Mouse (Mus musculus) kidney, embryonic 15.5 days (tissue): ENCODE measurements around the gene Mkrn2os. TPM values are rescaled to one million over a fixed set of nuclear protein-coding genes. Genes with fewer than 3 reads are reported as not detected.

Experiments used
- ATAC-seq: fragments of 200-750 bp; cut with Nextera tagmentation; replicated peaks from 2 replicates; pipeline ENCODE4 v1.8.0; 2017; ENCODE audit warnings: moderate TSS enrichment; ENCODE audit not compliant: low FRiP score
- H3K27ac ChIP-seq: fragments of 300-500 bp; sonication (generic); 2 replicates; pipeline ENCODE4 v1.5.1; 2015; ENCODE audit warnings: mild to moderate bottlenecking, inconsistent platforms
- H3K27me3 ChIP-seq: fragments of 300-500 bp; sonication (generic); 2 replicates; pipeline ENCODE4 v1.6.1; 2015; ENCODE audit warnings: inconsistent platforms
- H3K36me3 ChIP-seq: fragments of 300-500 bp; sonication (generic); 2 replicates; pipeline ENCODE4 v1.6.1; 2015; ENCODE audit warnings: inconsistent platforms
- H3K4me1 ChIP-seq: fragments of 300-500 bp; sonication (generic); 2 replicates; pipeline ENCODE4 v1.6.1; 2015; ENCODE audit warnings: inconsistent platforms
- H3K4me2 ChIP-seq: fragments of 300-500 bp; sonication (generic); 2 replicates; pipeline ENCODE4 v1.6.1; 2015; ENCODE audit warnings: moderate library complexity, mild to moderate bottlenecking, inconsistent platforms
- H3K4me3 ChIP-seq: fragments of 300-500 bp; sonication (generic); replicated peaks from 2 replicates; pipeline ENCODE4 v1.5.1; 2015; ENCODE audit warnings: mild to moderate bottlenecking, inconsistent platforms
- H3K9ac ChIP-seq: fragments of 300-500 bp; sonication (generic); 2 replicates; pipeline ENCODE4 v1.6.1; 2015; ENCODE audit warnings: mild to moderate bottlenecking, inconsistent platforms
- H3K9me3 ChIP-seq: fragments of 300-500 bp; sonication (generic); replicated peaks from 2 replicates; pipeline ENCODE4 v1.6.1; 2016; ENCODE audit warnings: inconsistent platforms
- WGBS: fragments of 180-500 bp; shearing (Covaris S2); methylation state at CpG from one replicate; pipeline ENCODE4 v1.1.7; 2015; ENCODE audit warnings: mixed read lengths; 5-methylcytosine and 5-hydroxymethylcytosine counted together
- polyA plus RNA-seq: library from polyadenylated mRNA; unstranded; fragments of >200 nt; fragmentation: Nextera tagmentation; extraction: Ambion mirVana; gene quantifications from 2 replicates; pipeline ENCODE4 v1.2.1, GENCODE M21; 2015

The Mkrn2os gene
- polyA plus RNA-seq, 1 experiment from 2014 or later = 3.5 TPM

- 23% methylated on average over 26 of the region's 26 CpGs for WGBS
- ATAC-seq = peak; percentile 91
- no peak overlapping the region for H3K27ac ChIP-seq
Observed at GRCm38 (mm10) chr6:115538645-115539429, 53.5 kb downstream of the Mkrn2os start.

GRCm38 (mm10) chr6:115536169-115536568 is 56.2 kb downstream of the Mkrn2os start:
- Histone ChIP-seq H3K9ac (no peak overlapping the region), H3K27me3 (no peaks in the 10 kb centered on the region), H3K27ac (no peak overlapping the region), H3K9me3 (no peaks in the 10 kb centered on the region), H3K4me1 (peaks cover 12% of the 10 kb centered on the region; the same call in 1 of the 2 replicates), H3K4me2 (no peak overlapping the region), H3K4me3 (no peak overlapping the region), H3K36me3 (no peaks in the 10 kb centered on the region)
- ATAC-seq = no peak
- 88% methylated on average over 4 of the region's 4 CpGs for WGBS

More at GRCm38 (mm10) chr6:115538645-115539429, 53.5 kb downstream of the Mkrn2os start:
- peak overlapping the region; percentile 29 for H3K4me3 ChIP-seq
- peaks cover 24% of the 10 kb centered on the region for H3K4me1 ChIP-seq
- H3K4me2 ChIP-seq = peak overlapping the region; percentile 61
- H3K36me3 ChIP-seq = no peaks in the 10 kb centered on the region
- H3K9me3 ChIP-seq = no peaks in the 10 kb centered on the region
- no peaks in the 10 kb centered on the region for H3K27me3 ChIP-seq
- peak overlapping the region; percentile 35; the same call in 1 of the 2 replicates for H3K9ac ChIP-seq

GRCm38 (mm10) chr6:115534617-115535016 is 57.8 kb downstream of the Mkrn2os start:
- ATAC-seq = no peak
- 60% methylated on average over 7 of the region's 7 CpGs for WGBS
- peaks cover 12% of the 10 kb centered on the region; the same call in 1 of the 2 replicates for H3K4me1 ChIP-seq
- no peaks in the 10 kb centered on the region for H3K27me3 ChIP-seq
- H3K4me2 ChIP-seq = no peak overlapping the region
- H3K27ac ChIP-seq = no peak overlapping the region
- H3K9me3 ChIP-seq = no peaks in the 10 kb centered on the region
- no peak overlapping the region for H3K9ac ChIP-seq
- no peaks in the 10 kb centered on the region for H3K36me3 ChIP-seq
- no peak overlapping the region for H3K4me3 ChIP-seq

Other genes starting within 250 kb of the Mkrn2os start
- gene Pparg, start 231.6 kb downstream of the Mkrn2os start, polyA plus RNA-seq = 5.0 and 5.7 TPM in 2 replicates
- gene Tsen2, start 47.9 kb downstream of the Mkrn2os start, polyA plus RNA-seq = 31.3 and 32.9 TPM in 2 replicates
- 27.6 and 28.2 TPM in 2 replicates for gene Mkrn2, start 9.3 kb upstream of the Mkrn2os start, polyA plus RNA-seq
- gene Raf1, start 84.1 kb upstream of the Mkrn2os start, polyA plus RNA-seq = 87.0 and 94.9 TPM in 2 replicates
- gene Tmem40, start 169.8 kb upstream of the Mkrn2os start, polyA plus RNA-seq = 1.8 and 2.2 TPM in 2 replicates
- gene Cand2, start 182.0 kb upstream of the Mkrn2os start, polyA plus RNA-seq = 35.2 and 37.4 TPM in 2 replicates
- 2,232 and 2,490 TPM in 2 replicates for gene Rpl32, start 216.2 kb upstream of the Mkrn2os start, polyA plus RNA-seq
- 1.8 TPM in 2 replicates for gene Efcab12, start 245.8 kb upstream of the Mkrn2os start, polyA plus RNA-seq